Mouse (Mus musculus): ENCODE data around the gene Ugt1a1.
"Not testable (repeated sequence)": the region's sequence is repeated elsewhere in the genome, so short reads cannot be mapped to it uniquely, and the experiment has no call there.

Gene Ugt1a1

DNA sequence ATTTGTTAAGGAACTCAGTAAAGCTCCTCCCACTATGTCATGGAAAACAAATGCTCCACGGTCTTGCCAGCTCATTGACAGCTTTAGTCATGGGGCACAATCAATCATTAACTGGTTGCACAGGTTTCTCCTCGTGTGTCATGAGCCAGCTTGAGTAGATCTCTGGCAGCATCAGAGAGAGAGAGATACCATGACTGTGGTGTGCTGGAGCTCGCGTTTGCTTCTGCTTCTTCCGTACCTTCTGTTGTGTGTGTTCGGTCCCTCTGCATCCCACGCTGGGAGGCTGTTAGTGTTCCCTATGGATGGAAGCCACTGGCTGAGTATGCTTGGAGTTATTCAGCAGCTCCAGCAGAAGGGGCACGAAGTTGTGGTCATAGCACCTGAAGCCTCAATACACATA lies at the start of gene Ugt1a1:
Ugt1a1 (plus strand) TSS at position 148 of the 400 bp plus-strand sequence.
- DNase-seq (ENCODE audit: extremely low read depth, low read depth, low spot score) = peak; percentile 98

GRCm38 (mm10) chr1:88165711-88166110 lies 46.0 kb upstream of the Ugt1a1 start, which contains the start of gene Ugt1a5:
Ugt1a5 (plus strand) TSS chr1:88166012.
- DNase-seq (ENCODE audit: extremely low read depth, low read depth, low spot score) = no peak

- not testable (repeated sequence) for DNase-seq (ENCODE audit: extremely low read depth, low read depth, low spot score)
These were observed 39.6 kb upstream of the Ugt1a1 start for GRCm38 (mm10) chr1:88172190-88172589.

- no peak for DNase-seq (ENCODE audit: extremely low read depth, low read depth, low spot score)
These were observed 32.1 kb upstream of the Ugt1a1 start for GRCm38 (mm10) chr1:88179657-88180056.

DNA sequence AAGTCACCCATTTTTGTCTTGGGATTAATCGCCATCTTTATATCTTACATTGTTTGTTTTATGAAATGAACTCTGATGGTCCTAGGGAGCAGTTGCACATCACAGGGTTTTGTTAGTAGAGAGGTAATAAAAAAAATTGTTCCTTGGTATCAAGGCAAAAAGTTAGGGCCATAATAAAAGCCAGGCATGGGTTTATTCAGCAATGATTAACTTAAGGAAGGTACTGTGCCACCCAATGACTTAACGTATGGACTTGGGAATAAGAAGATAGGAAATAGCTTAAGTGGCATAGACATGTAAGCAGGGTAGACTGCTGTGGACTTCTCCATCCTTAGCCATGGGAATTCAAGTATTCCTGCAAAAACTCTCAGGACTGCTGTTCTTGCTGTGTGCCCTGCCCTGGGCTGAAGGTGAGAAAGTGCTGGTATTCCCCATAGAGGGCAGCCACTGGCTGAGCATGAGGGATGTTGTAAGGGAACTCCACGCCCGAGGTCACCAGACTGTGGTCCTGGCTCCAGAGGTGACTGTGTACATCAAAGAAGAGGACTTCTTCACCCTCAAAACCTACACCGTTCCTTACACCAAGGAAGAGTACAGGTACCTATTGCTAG lies 25.3 kb upstream of the Ugt1a1 start:
- DNase-seq (ENCODE audit: extremely low read depth, low read depth, low spot score) = no peak

DNA sequence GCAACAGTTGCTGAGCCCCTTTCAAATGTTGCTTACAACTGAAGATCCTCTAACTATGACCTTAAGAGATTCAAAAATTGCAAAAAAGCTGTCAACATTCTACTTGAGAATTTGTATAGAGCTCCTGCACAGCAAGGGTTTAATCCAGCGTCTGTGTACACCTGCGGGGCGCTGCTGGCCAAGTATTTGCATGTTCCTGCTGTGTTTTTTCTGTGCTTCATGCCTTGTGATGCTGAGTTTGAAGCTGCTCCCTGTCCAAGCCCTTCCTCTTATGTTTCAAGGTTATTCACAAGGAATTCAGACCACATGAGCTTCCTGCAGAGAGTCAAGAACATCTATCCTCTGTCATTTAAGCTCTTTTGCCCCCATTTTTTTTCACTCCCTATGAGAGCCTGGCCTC lies 19.6 kb upstream of the Ugt1a1 start:
- no peak for DNase-seq (ENCODE audit: extremely low read depth, low read depth, low spot score)

- no peak for DNase-seq (ENCODE audit: extremely low read depth, low read depth, low spot score)
These were observed 16.1 kb upstream of the Ugt1a1 start for GRCm38 (mm10) chr1:88195687-88196086.

DNA sequence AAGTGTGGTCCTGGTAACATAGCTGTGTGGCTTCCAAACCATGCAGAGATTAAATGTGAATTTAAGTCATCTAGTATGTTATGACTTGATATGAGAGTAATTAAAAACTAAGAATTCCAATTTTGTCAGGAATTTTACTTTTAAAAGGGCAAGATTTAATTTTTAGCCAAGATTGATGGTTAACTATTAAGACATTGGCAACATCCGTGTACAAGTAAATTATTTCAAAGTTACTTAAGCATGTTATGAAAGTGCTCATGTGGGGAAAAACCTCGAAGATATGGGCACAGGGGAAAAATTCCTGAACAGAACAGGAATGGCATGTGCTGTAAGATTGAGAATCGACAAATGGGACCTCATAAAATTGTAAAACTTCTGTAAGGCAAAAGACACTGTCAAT lies 14.3 kb upstream of the Ugt1a1 start:
- no peak for DNase-seq (ENCODE audit: extremely low read depth, low read depth, low spot score)

DNA sequence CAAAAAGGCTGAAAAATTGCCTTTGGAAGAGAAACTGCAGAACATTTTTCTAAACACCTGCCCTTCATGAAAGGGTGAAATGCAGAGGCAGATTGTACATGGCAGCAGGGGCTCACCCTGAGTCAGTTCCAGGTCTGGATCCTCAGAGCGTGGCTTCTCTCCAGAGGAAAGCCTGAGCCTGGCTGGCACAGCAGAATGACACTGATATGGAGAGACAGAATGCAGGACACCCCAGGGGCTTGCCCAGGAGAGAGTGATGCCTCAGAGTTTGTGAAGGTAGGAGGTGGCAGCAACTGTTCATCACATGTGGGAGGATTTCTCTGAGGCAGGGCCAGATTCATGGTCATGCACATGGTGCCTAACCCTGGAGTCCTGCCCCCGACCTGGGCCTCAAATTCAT lies 11.8 kb upstream of the Ugt1a1 start:
- no peak for DNase-seq (ENCODE audit: extremely low read depth, low read depth, low spot score)

- DNase-seq (ENCODE audit: extremely low read depth, low read depth, low spot score) = no peak
These were observed 11.3 kb upstream of the Ugt1a1 start, which contains the start of gene Ugt1a2 for GRCm38 (mm10) chr1:88200456-88200855. Ugt1a2 (plus strand) TSS chr1:88200601.

GRCm38 (mm10) chr1:88205294-88205922 lies 6.4 kb upstream of the Ugt1a1 start, which contains the start of gene Dnajb3:
Dnajb3 (minus strand) TSS chr1:88205782.
- DNase-seq (ENCODE audit: extremely low read depth, low read depth, low spot score) = no peak

DNA sequence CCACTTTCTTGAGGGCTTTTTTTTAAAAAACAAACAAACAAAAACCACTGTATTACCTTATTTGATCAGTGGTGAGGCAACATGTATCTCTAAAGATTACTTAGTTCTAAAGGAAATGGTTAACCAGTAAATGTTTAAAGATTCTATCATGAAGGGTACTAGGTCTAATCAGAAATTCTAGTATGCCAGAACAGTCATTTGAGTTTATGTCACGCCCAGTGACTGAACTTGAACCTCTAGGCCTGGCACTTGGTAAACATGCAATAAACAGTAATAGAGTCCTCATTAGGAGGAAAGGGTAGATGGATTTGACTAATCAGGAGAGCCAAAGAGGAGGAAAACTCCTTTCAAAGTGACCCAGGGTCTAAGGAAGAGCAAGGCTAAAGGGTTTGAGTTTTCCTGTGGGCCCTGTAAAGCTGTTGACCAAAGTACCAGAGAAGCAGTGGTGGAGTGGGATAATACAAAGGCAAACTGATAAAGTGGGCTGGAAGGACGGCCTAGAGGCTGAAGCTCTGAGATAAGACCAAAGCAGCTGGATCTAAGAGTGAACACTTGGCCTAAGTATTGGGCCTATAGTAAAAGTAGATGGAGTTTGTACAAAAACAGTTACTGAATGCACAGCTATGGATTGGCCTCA lies 4.8 kb upstream of the Ugt1a1 start:
- DNase-seq (ENCODE audit: extremely low read depth, low read depth, low spot score) = no peak

GRCm38 (mm10) chr1:88212341-88213045 lies 734 bp downstream of the Ugt1a1 start:
- DNase-seq (ENCODE audit: extremely low read depth, low read depth, low spot score) = no peak

- no peak for DNase-seq (ENCODE audit: extremely low read depth, low read depth, low spot score)
These were observed 1.3 kb downstream of the Ugt1a1 start for GRCm38 (mm10) chr1:88213061-88213460.

GRCm38 (mm10) chr1:88213766-88214461 lies 2.2 kb downstream of the Ugt1a1 start:
- no peak for DNase-seq (ENCODE audit: extremely low read depth, low read depth, low spot score)

DNA sequence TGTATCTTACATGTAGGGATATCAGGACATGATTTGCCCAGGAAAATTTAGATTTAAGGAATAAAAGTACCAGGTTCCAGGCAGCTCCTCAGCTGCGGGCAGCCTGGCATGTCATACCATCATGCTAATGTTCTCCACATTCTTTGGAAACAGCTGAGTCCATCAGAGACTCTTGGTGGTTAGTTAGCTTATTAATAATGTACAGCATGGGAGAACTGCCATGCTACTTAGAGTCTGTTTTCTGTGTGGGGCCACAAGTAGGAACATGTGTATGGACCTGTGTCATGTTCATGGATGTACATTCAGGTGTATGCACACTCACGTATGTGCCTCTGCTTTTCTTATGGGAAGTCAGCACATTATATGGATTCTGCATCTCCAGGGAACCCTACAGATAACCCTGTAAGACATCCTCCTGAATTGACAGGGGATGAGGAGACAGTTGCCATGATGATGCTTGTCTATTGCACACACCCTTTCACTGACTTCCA lies 2.7 kb downstream of the Ugt1a1 start:
- no peak for DNase-seq (ENCODE audit: extremely low read depth, low read depth, low spot score)

DNA sequence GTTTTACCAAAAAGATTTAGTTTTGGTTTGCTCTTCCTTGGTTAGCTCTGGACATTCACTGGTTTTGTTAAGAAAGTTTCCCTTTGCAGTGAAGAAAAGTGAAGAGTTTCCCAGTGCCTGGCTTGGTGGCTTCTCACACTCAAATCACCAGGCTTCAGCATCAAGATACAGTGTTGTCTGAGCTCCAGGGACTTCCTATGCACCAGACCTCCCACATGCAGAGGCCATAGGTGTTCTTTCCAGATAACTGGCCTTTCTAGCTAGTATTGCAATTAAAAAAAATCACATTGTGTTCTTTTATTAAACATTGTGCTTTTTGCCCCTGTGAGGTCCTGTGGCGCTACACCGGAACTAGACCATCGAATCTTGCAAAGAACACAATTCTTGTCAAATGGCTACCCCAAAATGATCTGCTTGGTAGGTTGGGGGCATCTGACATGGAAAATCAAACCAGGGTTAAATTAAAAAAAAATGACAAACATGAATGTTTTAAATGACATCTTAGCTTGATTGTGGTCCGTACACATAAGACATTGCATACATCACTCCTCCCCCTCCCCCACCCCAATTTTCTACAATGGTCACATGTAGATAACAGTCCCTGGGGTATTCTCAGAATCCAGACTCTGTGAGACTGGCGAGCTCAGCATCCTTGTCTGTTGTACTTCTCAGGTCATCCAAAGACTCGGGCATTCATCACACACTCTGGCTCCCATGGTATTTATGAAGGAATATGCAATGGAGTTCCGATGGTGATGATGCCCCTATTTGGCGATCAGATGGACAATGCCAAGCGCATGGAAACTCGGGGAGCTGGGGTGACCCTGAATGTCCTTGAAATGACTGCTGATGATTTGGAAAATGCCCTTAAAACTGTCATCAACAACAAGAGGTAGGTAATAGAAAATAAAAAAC lies 4.0 kb downstream of the Ugt1a1 start:
- DNase-seq (ENCODE audit: extremely low read depth, low read depth, low spot score) = no peak

DNA sequence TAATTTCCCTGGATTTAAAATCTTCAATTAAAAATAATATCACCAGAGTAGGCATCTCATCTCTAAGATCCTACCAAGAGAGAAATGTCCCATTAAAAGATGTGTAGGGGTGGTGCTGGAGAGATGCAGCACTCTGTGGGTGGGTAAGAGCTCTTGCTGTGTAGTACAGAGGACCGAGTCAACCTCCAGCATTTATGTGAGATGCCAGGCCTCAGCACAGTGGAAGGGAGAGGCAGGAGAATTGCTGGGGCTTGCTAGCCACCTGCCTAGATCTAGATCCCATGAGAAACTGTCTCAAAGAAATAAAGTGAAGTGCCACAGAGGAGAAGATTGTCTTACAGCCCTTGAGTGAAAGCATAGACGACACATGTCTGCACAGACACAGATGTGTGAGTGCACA lies 4.8 kb downstream of the Ugt1a1 start:
- no peak for DNase-seq (ENCODE audit: extremely low read depth, low read depth, low spot score)

DNA sequence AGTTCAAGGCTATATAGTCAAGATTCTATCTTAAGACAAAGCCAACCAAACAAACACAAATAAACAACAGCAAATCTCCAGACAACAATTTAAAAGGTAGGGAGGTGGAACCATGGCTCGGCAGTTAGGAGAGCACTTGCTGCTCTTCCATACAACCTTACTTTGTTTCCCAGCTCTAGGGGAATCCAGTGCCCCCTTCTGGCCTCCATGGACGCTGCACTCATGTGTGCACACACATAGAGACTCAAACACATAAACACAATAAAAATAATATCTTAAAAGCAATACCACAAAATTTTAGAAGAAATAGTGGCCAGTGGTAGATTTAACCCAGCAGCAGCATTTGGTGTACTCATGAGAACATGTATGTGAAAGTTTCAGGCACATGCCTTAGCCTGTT lies 5.4 kb downstream of the Ugt1a1 start:
- DNase-seq (ENCODE audit: extremely low read depth, low read depth, low spot score) = no peak

DNA sequence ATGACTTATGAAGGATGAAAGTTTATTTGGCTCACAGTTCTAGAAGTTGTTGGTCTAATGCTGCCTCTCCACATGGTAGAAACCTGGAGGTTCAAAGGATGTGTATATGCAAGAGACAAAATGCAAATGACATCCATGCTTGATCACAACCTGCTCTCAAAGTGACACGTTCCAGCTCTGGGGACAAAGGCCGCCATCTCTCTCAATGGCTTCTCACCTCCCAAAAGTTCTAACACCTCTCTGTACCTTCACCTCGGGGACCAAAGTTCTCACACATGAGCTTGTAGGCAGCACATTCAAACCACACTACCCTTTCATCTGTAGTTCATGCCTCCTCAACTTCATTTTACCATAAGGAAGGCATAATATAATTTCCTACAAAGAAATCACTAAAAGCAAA lies 5.8 kb downstream of the Ugt1a1 start:
- DNase-seq (ENCODE audit: extremely low read depth, low read depth, low spot score) = no peak

All from fat pad, adult 2 months (tissue).